Mouse (Mus musculus) embryonic fibroblast, embryonic 13.5 days (primary cell): ENCODE data around the gene Tmem200a.

Experiments
- CTCF ChIP-seq: IDR thresholded peaks from 2 replicates; pipeline ENCODE4 v1.5.1; 2011; ENCODE audit warnings: mild to moderate bottlenecking, control low read depth, low read length, moderate library complexity, borderline replicate concordance; ENCODE audit not compliant: insufficient read depth
- POLR2A ChIP-seq: IDR thresholded peaks from 2 replicates; pipeline ENCODE4 v1.6.1; 2011; ENCODE audit warnings: low read depth, mild to moderate bottlenecking, control low read depth, low read length, moderate library complexity

- TF ChIP-seq CTCF (no peak), POLR2A (no peak)
Measured at GRCm38 (mm10) chr10:25962863-25963262, 116.0 kb downstream of the Tmem200a start.
